In genomic region chr16:13255855-13256635, GRCm38 (mm10) we compare ENCODE assay signal across 8 mouse cellular contexts. TPM values are rescaled to one million over a fixed set of nuclear protein-coding genes. Genes with fewer than 3 reads are reported as not detected.
DNase-seq lines count a peak whose midpoint lies in the region; ATAC-seq and TF ChIP-seq lines count a peak whose summit lies in the region.

Mrtfb (plus strand) TSS chr16:13256481.

- no peak for TF ChIP-seq CTCF in cortical plate, adult 2 months (IDR thresholded peaks at IDR 0.05; ENCODE audit: extremely low read depth, insufficient read depth, low read length)

- peaks cover 12% of the 10 kb centered on the region for H3K4me1 ChIP-seq in cortical plate, adult 2 months (ENCODE audit: control insufficient read depth, insufficient read depth, low read length)

- DNase-seq in adipocyte (ENCODE audit: low spot score): peak; percentile 91
- DNase-seq in gastrocnemius, adult 8-10 months (ENCODE audit: low spot score in 2 of 2): peak; percentile 84 to 88
- peak; percentile 47 for DNase-seq in hindlimb bud, embryonic 11.5 days (ENCODE audit: extremely low spot score, low read depth, low spot score)
- DNase-seq in left cerebral cortex, adult 8-10 months (ENCODE audit: low spot score in 2 of 2): peak; percentile 78 to 87
- DNase-seq in right cerebral cortex, adult 18-20 months: peak; percentile 89
- DNase-seq in urinary bladder, adult 2 months (ENCODE audit: low spot score): peak; percentile 93

- H3K4me3 ChIP-seq in cortical plate, adult 2 months (ENCODE audit: insufficient read depth, low read length): peak within 1 kb of the TSS; percentile 53

- ATAC-seq in megakaryocyte, adult 5-6 weeks (ENCODE audit: poor library complexity, severe bottlenecking): peak; percentile 94

- peak within 1 kb of the TSS; percentile 89 for H3K27ac ChIP-seq in cortical plate, adult 2 months (ENCODE audit: insufficient read depth, low read length)

- peak; percentile 76 for TF ChIP-seq POLR2A in cortical plate, adult 2 months (IDR thresholded peaks at IDR 0.05; ENCODE audit: extremely low read depth, insufficient read depth, low read length)

RNA-seq across cellular contexts. Expression of gene Mrtfb, which starts in this region (rescaled TPM):
- polyA plus RNA-seq in cortical plate, adult 2 months (2012; rRNA removed): 67.5 and 67.6 TPM in 2 replicates
- 10 to 100 TPM; 24.7 to 25.9 (median 25.6) TPM for total RNA-seq in gastrocnemius, adult 8-10 months (2022)
- total RNA-seq in left cerebral cortex, adult 8-10 months (2022): 100 to 1,000 TPM; 168 to 192 (median 172) TPM
- 6.2 and 8.4 TPM in 2 replicates for total RNA-seq in megakaryocyte, adult 5-6 weeks (2015)
- total RNA-seq in megakaryocyte, adult 5-6 weeks (2017): 2.8 and 5.9 TPM in 2 replicates
- 8.1 and 14.2 TPM in 2 replicates for polyA plus RNA-seq in urinary bladder, adult 2 months (2012; rRNA removed)

Comparison
In these comparisons a context has a peak if more than half of its experiments do, and no peak if none do; other contexts are left out.
1. Peak in every context shown above with its lines: DNase-seq, ATAC-seq, H3K4me3 ChIP-seq and H3K27ac ChIP-seq.
2. RNA of gene Mrtfb (total RNA-seq): 168 to 192 TPM in left cerebral cortex, adult 8-10 months; 24.7 to 25.9 TPM in gastrocnemius, adult 8-10 months and 2.8 to 8.4 TPM in megakaryocyte, adult 5-6 weeks; every median in the first group is over 4 times any median in the second.